Mouse (Mus musculus) C2C12 (cell line): ENCODE results near the gene Gm47996.

Experiments
- CEBPB ChIP-seq: IDR thresholded peaks from one replicate; pipeline ENCODE4 v1.6.1; 2011; ENCODE audit warnings: low read depth, mild to moderate bottlenecking, control low read depth, moderate library complexity
- CTCF ChIP-seq: IDR thresholded peaks from one replicate; pipeline ENCODE4 v1.5.1; 2011; ENCODE audit not compliant: control insufficient read depth, insufficient read depth, insufficient read length
- MYOG ChIP-seq: IDR thresholded peaks from one replicate; pipeline ENCODE4 v1.6.1; 2011; ENCODE audit not compliant: control insufficient read depth, insufficient read length; ENCODE audit errors: extremely low read depth
- USF1 ChIP-seq: IDR thresholded peaks from one replicate; pipeline ENCODE4 v1.6.1; 2011; ENCODE audit warnings: low read depth, mild to moderate bottlenecking, control low read depth, moderate library complexity

- TF ChIP-seq USF1 = no peak
- no peak for TF ChIP-seq CTCF
- no peak for TF ChIP-seq CEBPB
- TF ChIP-seq MYOG = no peak
Observed at GRCm38 (mm10) chr1:151214862-151215261, 4.9 kb downstream of the Gm47996 start.
